Mouse (Mus musculus): ENCODE results near the gene Fgfr1op2.

The Fgfr1op2 gene

DNA sequence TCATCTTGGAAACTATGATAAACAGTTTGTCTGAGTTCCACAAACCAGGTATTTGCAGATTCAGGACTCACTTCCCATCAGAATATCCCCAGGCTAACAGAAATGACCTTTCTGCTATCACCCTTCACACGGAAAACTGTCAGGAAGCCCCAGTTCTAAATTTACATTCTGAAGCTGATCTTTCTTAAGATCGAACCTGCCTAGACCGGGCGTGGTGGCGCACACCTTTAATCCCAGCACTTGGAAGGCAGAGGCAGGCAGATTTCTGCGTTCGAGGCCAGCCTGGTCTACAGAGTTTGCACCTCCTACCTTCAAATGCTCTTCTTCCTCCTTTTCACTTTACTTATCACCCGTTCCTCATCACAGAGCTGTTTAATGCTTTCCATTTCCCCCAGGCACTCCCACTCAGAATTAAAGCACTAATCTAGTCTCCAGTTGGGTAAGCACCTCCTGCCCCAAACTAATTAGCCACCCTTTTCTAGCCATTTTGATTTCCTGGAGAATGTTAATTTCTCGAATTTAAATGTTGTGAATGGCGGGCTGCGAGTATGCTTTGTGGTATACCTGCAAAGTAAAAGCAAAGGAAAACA is 64.7 kb downstream of the Fgfr1op2 start:
- no peak for DNase-seq (ENCODE audit: low read depth, low spot score)

DNA sequence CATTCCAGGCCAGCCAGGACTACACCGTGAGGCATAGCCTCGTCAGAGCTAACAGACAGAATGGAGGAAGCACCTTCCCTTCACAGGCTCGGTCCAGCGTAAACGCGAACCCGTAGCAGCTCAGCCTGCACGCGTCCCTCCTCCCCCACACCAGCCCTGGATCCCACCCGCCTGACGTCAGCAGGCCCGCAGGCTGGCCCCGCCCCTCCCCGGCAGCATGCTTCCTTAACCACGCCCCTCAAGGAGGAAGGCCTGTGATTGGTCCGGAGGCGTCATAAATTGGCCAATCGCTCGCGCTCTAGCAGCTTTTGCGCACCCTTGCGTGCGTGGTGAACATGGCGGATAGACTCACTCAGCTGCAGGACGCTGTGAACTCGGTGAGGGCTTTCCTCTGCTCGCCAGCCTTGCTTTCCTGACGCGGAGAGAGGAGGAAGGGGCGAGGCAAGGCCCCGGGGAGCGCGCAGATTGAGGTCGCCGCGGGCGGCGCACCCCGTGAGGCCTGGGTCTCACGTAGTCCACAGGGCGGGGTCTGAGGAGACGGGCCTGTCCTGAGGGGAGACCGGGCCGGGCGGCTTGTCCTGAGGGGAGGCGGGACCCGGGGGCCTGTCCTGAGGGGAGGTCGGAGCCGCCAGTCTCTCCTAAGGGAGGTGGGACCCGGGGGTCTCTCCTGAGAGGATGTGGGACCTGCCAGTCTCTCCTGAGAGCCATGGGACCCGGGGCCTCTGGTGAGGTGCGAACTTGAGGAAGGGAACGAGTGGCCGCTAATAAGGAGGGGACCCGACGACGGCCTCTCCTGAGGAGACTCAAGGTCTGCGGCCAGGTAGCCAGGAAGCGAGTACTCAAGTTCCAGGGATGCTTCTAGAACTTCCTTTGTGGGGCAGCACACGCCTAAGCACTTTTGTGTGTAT is 65.5 kb downstream of the Fgfr1op2 start, which contains the start of the genes Med21 and Tm7sf3:
Med21 (plus strand) TSS at position 272 of the 908 bp plus-strand sequence.
Tm7sf3 (minus strand) TSS at position 549 of the 908 bp plus-strand sequence.
- DNase-seq (ENCODE audit: low read depth, low spot score) = peak; percentile 99

DNA sequence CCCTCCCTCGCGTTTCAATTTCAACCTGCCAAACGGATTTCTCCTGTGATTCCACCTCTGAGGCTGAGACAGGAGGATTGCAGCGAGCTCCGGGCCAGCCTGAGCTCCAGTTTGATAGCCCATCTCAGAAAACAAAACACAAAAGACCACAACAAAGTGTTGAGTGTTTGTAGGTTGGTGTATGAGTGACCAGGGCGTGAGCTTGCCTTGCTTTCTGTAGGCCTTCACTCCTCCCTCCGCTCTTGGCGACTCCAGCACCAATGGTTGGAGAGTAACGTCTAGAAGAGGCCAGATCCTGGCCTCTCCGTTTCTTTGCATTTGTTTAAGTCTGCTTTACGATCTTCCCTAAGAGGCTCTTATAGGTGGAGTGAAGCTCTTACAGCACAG is 66.2 kb downstream of the Fgfr1op2 start:
- no peak for DNase-seq (ENCODE audit: low read depth, low spot score)

Measured in CD4-positive, CD25-positive, alpha-beta regulatory T cell, adult 2 months (primary cell).